Mouse (Mus musculus): ENCODE results near the gene Nckap5. TPM values are rescaled to one million over a fixed set of nuclear protein-coding genes. Genes with fewer than 3 reads are reported as not detected.
"Not testable (repeated sequence)": the region's sequence is repeated elsewhere in the genome, so short reads cannot be mapped to it uniquely, and the experiment has no call there.

Gene Nckap5
- total RNA-seq, 2 experiments from 2014 or later, result 8.1 to 9.4 TPM

- intact Hi-C loops (cut with DNase I); DNase-seq (ENCODE audit: extremely low spot score in 1 of 2, low spot score in 2 of 2): not testable (repeated sequence)
Measured at GRCm38 (mm10) chr1:126780354-126780941, 50.2 kb downstream of the Nckap5 start.

GRCm38 (mm10) chr1:126773947-126774346 is 56.7 kb downstream of the Nckap5 start:
- intact Hi-C loops (cut with DNase I); DNase-seq (ENCODE audit: extremely low spot score in 1 of 2, low spot score in 2 of 2): not testable (repeated sequence)

DNA sequence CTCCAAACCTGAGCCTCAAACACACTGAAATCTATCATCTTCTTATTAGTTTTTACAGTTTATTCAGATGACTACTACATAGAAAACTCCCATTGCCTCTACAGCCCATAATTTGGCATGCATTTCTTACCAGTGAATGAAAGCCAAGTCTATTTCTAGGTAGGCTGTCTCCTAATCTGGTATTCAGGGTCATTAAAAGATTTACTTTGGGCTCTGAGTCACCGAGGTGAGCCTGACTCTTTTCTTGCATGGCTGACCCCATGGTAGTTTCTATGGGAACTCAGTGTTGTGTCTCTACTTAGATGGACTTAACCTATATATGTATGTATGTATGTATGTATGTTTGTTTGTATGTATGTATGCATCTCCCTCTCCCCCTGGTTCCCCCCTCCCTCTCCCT is 63.6 kb downstream of the Nckap5 start:
- intact Hi-C loops (cut with DNase I), result no loop called here
- DNase-seq (ENCODE audit: extremely low spot score in 1 of 2, low spot score in 2 of 2), result peak in 1 of 2 experiments; percentile 2

GRCm38 (mm10) chr1:126765506-126766170 is 65.0 kb downstream of the Nckap5 start:
- intact Hi-C loops (cut with DNase I), result no loop called here
- no peak for DNase-seq (ENCODE audit: extremely low spot score in 1 of 2, low spot score in 2 of 2)

- DNase-seq (ENCODE audit: extremely low spot score in 1 of 2, low spot score in 2 of 2), result no peak
Measured at GRCm38 (mm10) chr1:126764201-126764600, 66.4 kb downstream of the Nckap5 start.

DNA sequence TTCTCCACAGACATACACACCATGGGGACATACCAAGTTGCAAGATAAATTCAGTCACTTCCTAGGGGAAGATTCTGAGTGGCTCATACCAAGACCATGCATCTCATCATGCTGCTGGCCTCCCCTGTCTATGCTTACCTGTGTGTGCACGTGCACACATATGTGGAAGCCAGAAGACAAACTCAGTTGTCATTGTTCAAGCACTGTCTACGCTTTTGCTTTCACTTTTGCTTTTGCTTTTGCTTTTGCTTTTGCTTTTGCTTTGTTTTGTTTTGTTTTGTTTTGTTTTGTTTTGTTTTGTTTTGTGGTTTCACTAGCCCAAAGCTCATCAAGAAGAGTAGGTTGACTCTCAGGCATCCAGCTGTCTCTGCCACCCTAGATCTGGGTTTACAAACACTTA is 67.4 kb downstream of the Nckap5 start:
- intact Hi-C loops (cut with DNase I), result no loop called here
- no peak for DNase-seq (ENCODE audit: extremely low spot score in 1 of 2, low spot score in 2 of 2)

More at GRCm38 (mm10) chr1:126764201-126764600, 66.4 kb downstream of the Nckap5 start:
- intact Hi-C loops (cut with DNase I), result no loop called here

GRCm38 (mm10) chr1:126760386-126760785 is 70.2 kb downstream of the Nckap5 start:
- no peak for DNase-seq (ENCODE audit: extremely low spot score in 1 of 2, low spot score in 2 of 2)
- intact Hi-C loops (cut with DNase I), result no loop called here

DNA sequence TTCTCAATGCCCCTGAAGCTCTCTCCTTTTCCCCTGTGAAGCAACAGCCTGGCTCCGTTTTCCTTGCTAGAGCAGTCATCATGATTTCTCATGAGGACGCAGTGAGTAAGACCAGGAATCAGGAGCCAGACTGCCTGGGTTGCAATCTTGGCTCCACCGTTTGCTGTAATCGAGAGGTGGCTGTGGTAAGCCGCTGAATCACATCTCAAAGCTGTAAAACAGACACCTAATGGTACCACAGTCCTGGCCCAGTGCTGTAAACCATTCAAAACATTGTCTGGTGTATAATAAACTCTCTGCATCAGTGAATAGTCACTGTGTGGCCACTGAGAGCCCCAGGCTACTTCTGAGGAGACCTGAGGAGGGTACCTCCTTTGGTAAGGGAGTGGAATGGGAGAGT is 74.9 kb downstream of the Nckap5 start:
- intact Hi-C loops (cut with DNase I), result no loop called here
- no peak for DNase-seq (ENCODE audit: extremely low spot score in 1 of 2, low spot score in 2 of 2)

DNA sequence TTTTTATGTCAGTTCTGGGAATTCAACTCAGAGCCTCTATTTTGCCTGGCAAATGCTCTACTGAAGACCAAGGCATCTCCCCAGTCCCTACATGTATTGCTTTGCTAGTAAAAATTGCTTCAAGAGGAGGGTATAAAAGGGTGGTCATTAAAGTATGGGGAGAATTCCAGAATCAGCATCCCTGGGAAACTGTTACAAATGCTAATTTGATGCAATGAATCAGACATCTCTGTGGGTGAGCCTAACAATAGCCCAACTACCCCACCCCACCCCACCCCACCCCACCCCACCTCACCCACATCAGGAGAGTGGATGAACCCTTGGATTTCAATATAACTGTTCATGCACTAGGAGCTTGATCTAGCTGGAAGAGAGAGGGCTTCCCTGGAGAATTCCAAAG is 77.0 kb downstream of the Nckap5 start:
- intact Hi-C loops (cut with DNase I), result no loop called here
- no peak for DNase-seq (ENCODE audit: extremely low spot score in 1 of 2, low spot score in 2 of 2)

DNA sequence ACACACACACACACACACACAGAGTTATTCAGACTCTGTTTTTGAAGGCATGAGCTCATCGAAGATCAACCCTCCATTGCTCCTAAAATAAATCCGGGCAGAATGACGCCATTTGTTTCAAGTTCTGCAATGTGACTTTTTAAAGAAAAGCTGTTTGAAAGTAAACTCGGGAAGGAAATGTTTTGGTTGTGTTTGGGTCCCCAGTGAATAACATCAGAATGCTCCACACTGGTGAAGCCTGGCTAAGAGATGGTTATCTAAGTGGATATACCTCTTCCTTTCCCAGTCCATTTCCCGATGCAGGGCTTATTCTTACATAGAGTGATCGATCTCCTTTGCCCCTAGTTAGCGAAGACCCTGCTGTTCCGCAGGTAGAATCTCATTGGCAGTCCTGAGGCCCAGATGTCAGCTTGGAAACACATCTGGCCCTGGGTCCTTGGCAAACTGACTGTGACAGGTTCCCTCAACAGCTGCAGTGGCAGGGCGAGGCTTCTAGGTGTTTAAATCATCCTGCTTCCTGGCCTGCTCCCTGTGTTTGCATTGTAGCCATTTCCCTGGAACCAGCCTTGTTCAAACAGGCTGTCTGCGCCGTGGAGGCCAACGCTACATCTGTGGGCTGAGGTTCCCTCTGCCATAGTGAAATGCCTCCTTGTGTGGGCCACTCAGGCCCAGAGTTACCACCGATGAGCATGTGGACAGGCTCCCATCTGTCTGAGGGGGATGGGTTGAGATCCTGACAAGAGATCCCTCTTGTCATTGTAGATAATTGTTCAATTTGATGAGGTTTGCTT is 78.2 kb downstream of the Nckap5 start:
- no peak for DNase-seq (ENCODE audit: extremely low spot score in 1 of 2, low spot score in 2 of 2)

GRCm38 (mm10) chr1:126751137-126751536 is 79.5 kb downstream of the Nckap5 start:
- intact Hi-C loops (cut with DNase I), result no loop called here
- DNase-seq (ENCODE audit: extremely low spot score in 1 of 2, low spot score in 2 of 2), result no peak

More for the DNA sequence above, 78.2 kb downstream of the Nckap5 start:
- intact Hi-C loops (cut with DNase I), result no loop called here

DNA sequence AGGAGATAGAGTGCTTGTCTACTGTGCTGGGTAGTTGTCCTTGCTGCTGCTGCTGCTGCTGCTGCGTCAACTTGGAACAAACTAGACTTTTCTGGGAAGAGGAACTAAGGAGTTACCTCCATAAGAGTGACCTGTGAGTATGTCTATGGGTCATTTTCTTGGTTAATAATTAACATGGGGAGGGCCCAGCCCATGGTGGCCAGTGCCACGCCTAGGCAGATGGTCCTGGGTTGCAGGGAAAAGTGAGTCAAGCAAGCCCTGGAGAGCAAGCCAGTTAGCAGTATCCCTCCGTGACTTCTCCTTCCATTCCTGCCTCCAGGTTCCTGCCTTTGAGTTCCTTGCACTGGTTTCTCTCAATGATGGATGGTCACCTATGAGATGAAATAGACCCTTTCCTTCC is 80.4 kb downstream of the Nckap5 start:
- intact Hi-C loops (cut with DNase I), result no loop called here
- no peak for DNase-seq (ENCODE audit: extremely low spot score in 1 of 2, low spot score in 2 of 2)

GRCm38 (mm10) chr1:126747914-126748313 is 82.7 kb downstream of the Nckap5 start:
- intact Hi-C loops (cut with DNase I), result no loop called here
- DNase-seq (ENCODE audit: extremely low spot score in 1 of 2, low spot score in 2 of 2), result no peak

GRCm38 (mm10) chr1:126745482-126746136 is 85.0 kb downstream of the Nckap5 start:
- intact Hi-C loops (cut with DNase I), result no loop called here
- no peak for DNase-seq (ENCODE audit: extremely low spot score in 1 of 2, low spot score in 2 of 2)

GRCm38 (mm10) chr1:126744631-126745305 is 85.8 kb downstream of the Nckap5 start:
- intact Hi-C loops (cut with DNase I), result no loop called here
- DNase-seq (ENCODE audit: extremely low spot score in 1 of 2, low spot score in 2 of 2), result no peak

DNA sequence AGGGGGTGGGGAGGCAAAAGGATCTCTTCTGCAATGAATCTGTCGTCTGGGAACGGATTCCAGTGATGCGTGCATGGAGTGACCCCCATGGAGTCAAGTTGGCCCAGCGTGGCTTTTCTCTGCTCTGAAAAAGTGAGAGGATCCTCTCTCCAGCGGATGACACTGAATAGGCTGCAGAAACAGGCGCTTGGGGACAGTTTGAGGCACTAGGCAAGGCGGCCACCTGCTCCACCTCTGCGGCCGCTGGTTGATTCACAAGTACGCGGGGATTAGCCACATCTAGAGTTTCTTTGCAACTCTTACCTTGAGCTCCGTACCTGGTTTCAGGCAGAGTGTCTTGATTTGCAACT is 92.3 kb downstream of the Nckap5 start:
- intact Hi-C loops (cut with DNase I), result loop anchor here (5.0 kb wide), 1 partner anchor 89 kb away; no protein-coding TSS in a partner anchor
- no peak for DNase-seq (ENCODE audit: extremely low spot score in 1 of 2, low spot score in 2 of 2)

- DNase-seq (ENCODE audit: extremely low spot score in 1 of 2, low spot score in 2 of 2), result peak; percentile 56 to 64
- intact Hi-C loops (cut with DNase I), result loop anchor here (5.0 kb wide), 1 partner anchor 90 kb away; no protein-coding TSS in a partner anchor
Measured at GRCm38 (mm10) chr1:126737554-126738290, 92.9 kb downstream of the Nckap5 start.

GRCm38 (mm10) chr1:126731691-126732090 is 98.9 kb downstream of the Nckap5 start:
- DNase-seq (ENCODE audit: extremely low spot score in 1 of 2, low spot score in 2 of 2), result no peak
- intact Hi-C loops (cut with DNase I), result no loop called here
